Mouse (Mus musculus) heart, embryonic 16.5 days (tissue): ENCODE measurements around the gene Wiz. TPM values are rescaled to one million over a fixed set of nuclear protein-coding genes. Genes with fewer than 3 reads are reported as not detected.

Experiments
- ATAC-seq: fragments of 200-750 bp; cut with Nextera tagmentation; replicated peaks from 2 replicates; pipeline ENCODE4 v1.8.0; 2017; ENCODE audit warnings: moderate number of reproducible peaks; ENCODE audit not compliant: insufficient read depth, low FRiP score; ENCODE audit errors: extremely low read depth
- H3K27ac ChIP-seq: fragments of 300-500 bp; sonication (generic); 2 replicates; pipeline ENCODE4 v1.5.1; 2014; ENCODE audit warnings: mild to moderate bottlenecking, low read length, control low read depth, moderate library complexity
- H3K27me3 ChIP-seq: fragments of 300-500 bp; sonication (generic); 2 replicates; pipeline ENCODE4 v1.6.1; 2014; ENCODE audit warnings: low read length, mixed read lengths; ENCODE audit not compliant: control insufficient read depth, insufficient read depth
- H3K36me3 ChIP-seq: fragments of 300-500 bp; sonication (generic); 2 replicates; pipeline ENCODE4 v1.6.1; 2014; ENCODE audit not compliant: control insufficient read depth, insufficient read depth
- H3K4me1 ChIP-seq: fragments of 300-500 bp; sonication (generic); 2 replicates; pipeline ENCODE4 v1.6.1; 2014; ENCODE audit warnings: low read length, mixed read lengths; ENCODE audit not compliant: control insufficient read depth, insufficient read depth
- H3K4me2 ChIP-seq: fragments of 300-500 bp; sonication (generic); 2 replicates; pipeline ENCODE4 v1.6.1; 2014; ENCODE audit warnings: low read depth, mild to moderate bottlenecking, control low read depth, low read length
- H3K4me3 ChIP-seq: fragments of 300-500 bp; sonication (generic); 2 replicates; pipeline ENCODE4 v1.5.1; 2014; ENCODE audit warnings: mild to moderate bottlenecking, control low read depth, low read length
- H3K9ac ChIP-seq: fragments of 300-500 bp; sonication (generic); 2 replicates; pipeline ENCODE4 v1.6.1; 2014; ENCODE audit warnings: low read length, control low read depth
- H3K9me3 ChIP-seq: fragments of 300-500 bp; sonication (generic); replicated peaks from 2 replicates; pipeline ENCODE4 v1.6.1; 2016; ENCODE audit warnings: low read length; ENCODE audit not compliant: control insufficient read depth
- WGBS: fragments of 180-500 bp; shearing (Covaris S2); extraction: QIAGEN DNeasy Blood & Tissue Kit; methylation state at CpG from one replicate; pipeline ENCODE4 v1.1.7; 2014; 5-methylcytosine and 5-hydroxymethylcytosine counted together
- microRNA-seq: library from miRNA; unstranded; fragments of <30 nt; microRNA quantifications from one replicate; pipeline ENCODE4, GENCODE M21; 2017
- polyA plus RNA-seq: library from polyadenylated mRNA; unstranded; fragments of >200 nt; fragmentation: Nextera tagmentation; extraction: Ambion mirVana; gene quantifications from 2 replicates; pipeline ENCODE4 v1.2.1, GENCODE M21; 2015

Wiz gene
- polyA plus RNA-seq, 1 experiment from 2014 or later, result 10.5 TPM

- Histone ChIP-seq H3K4me1 (no peaks in the 10 kb centered on the region), H3K9ac (no peak overlapping the region), H3K4me2 (no peak overlapping the region), H3K4me3 (no peak overlapping the region), H3K9me3 (no peaks in the 10 kb centered on the region), H3K27me3 (no peaks in the 10 kb centered on the region), H3K36me3 (peaks cover 92% of the 10 kb centered on the region), H3K27ac (no peak overlapping the region)
- WGBS, result 94% methylated on average over 8 of the region's 8 CpGs
- ATAC-seq, result no peak
These were observed 76.4 kb downstream of the Wiz start for GRCm38 (mm10) chr17:32312801-32313200.

GRCm38 (mm10) chr17:32307963-32308362, 81.3 kb downstream of the Wiz start:
- Histone ChIP-seq H3K27ac (no peak overlapping the region), H3K4me3 (no peak overlapping the region), H3K36me3 (peaks cover 79% of the 10 kb centered on the region), H3K4me2 (no peak overlapping the region), H3K9me3 (no peaks in the 10 kb centered on the region), H3K4me1 (no peaks in the 10 kb centered on the region), H3K9ac (no peak overlapping the region), H3K27me3 (no peaks in the 10 kb centered on the region)
- ATAC-seq, result no peak
- WGBS, result 82% methylated on average over 4 of the region's 4 CpGs

Small RNAs within 50 kb of the gene (microRNA-seq; reads per million reads assigned to microRNA genes)
- gene Gm22201, result not detected

Other genes with a start within 250 kb of the Wiz start
- 8.6 and 8.9 TPM in 2 replicates for gene Notch3, start 222.6 kb downstream of the Wiz start, polyA plus RNA-seq
- 0.20 and 0.85 TPM in 2 replicates for gene Ephx3, start 199.9 kb downstream of the Wiz start, polyA plus RNA-seq
- gene Brd4, start 104.7 kb downstream of the Wiz start, polyA plus RNA-seq, result 54.1 and 55.4 TPM in 2 replicates
- 75.8 and 81.4 TPM in 2 replicates for gene Akap8, start 68.2 kb downstream of the Wiz start, polyA plus RNA-seq
- gene Akap8l, start 38.8 kb downstream of the Wiz start, polyA plus RNA-seq, result 99.2 and 107 TPM in 2 replicates
- gene Rasal3, start 14.1 kb upstream of the Wiz start, polyA plus RNA-seq, result 5.8 and 13.9 TPM in 2 replicates
- gene Pglyrp2, start 34.7 kb upstream of the Wiz start, polyA plus RNA-seq, result 1.5 and 3.0 TPM in 2 replicates
- 0.24 and 0.54 TPM in 2 replicates for gene Cyp4f39, start 63.3 kb upstream of the Wiz start, polyA plus RNA-seq
- gene Cyp4f17, start 116.6 kb upstream of the Wiz start, polyA plus RNA-seq, result 6.5 and 6.8 TPM in 2 replicates
- 16.7 and 17.6 TPM in 2 replicates for gene Cyp4f16, start 147.1 kb upstream of the Wiz start, polyA plus RNA-seq
- not detected in 2 replicates for gene Cyp4f37, start 231.9 kb upstream of the Wiz start, polyA plus RNA-seq